Mouse (Mus musculus): ENCODE measurements at regions not wholly inside any gene's neighbourhood (a gene's known extent, or its start where the extent isn't known, plus 50 kb on each side); places are given as distances from the start of the nearest gene placed in this dataset.

- H3K27ac ChIP-seq (ENCODE audit: low read length): no peak overlapping the region
- H3K4me3 ChIP-seq (ENCODE audit: low read depth, low read length): no peak overlapping the region
- no peaks in the 10 kb centered on the region for H3K27me3 ChIP-seq (replicated peaks; ENCODE audit: insufficient read depth, low read length)
- ATAC-seq (no peak), DNase-seq (ENCODE audit: low spot score) (no peak)
- H3K9ac ChIP-seq (replicated peaks; ENCODE audit: low read depth): no peak overlapping the region
- no peaks in the 10 kb centered on the region for H3K9me3 ChIP-seq (ENCODE audit: low read length)
- H3K4me2 ChIP-seq (replicated peaks; ENCODE audit: low read depth, low read length): no peak overlapping the region
- H3K4me1 ChIP-seq (ENCODE audit: insufficient read depth, low read depth, low read length): no peaks in the 10 kb centered on the region
- 81% methylated on average over 1 of the region's 1 CpGs for WGBS
- TF ChIP-seq CTCF (IDR thresholded peaks at IDR 0.05) (no peak), EP300 (IDR thresholded peaks at IDR 0.05) (no peak)
- H3K36me3 ChIP-seq (ENCODE audit: insufficient read depth, low read length): no peaks in the 10 kb centered on the region
Observed at GRCm38 (mm10) chr12:96828415-96828814, 1136.4 kb downstream of the Flrt2 start.

Data from lung, postnatal 0 days (tissue).